8 mouse cellular contexts compared by ENCODE assay signal in the genomic region with DNA sequence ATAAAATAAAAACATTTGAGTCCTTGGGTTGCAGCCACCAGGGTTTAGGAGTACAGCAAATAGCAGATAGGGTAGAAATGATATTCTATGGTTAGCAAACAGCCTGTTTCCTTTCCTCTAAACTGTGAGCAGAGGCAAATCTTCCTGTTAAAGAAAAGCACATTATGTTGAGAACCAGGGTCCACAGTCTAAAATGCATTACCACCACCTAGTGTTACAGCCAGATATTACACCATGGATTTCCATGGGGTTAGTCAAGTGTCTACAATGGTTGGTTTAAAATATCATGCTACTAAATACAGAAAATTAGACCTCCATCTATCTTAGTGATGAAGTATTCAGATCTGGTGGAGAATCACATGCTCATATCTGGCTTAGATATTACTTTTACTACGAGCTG. TPM values are rescaled to one million over a fixed set of nuclear protein-coding genes. Genes with fewer than 3 reads are reported as not detected.
DNase-seq lines count a peak whose midpoint lies in the region; ATAC-seq lines count a peak whose summit lies in the region.

No protein-coding gene starts in this region.

- 54% methylated on average over 1 of the region's 1 CpGs for WGBS in embryonic facial prominence, embryonic 11.5 days
- WGBS in embryonic facial prominence, embryonic 10.5 days: 57% methylated on average over 1 of the region's 1 CpGs
- 51% methylated on average over 1 of the region's 1 CpGs for WGBS in forebrain, embryonic 15.5 days
- WGBS in kidney, embryonic 15.5 days: 68% methylated on average over 1 of the region's 1 CpGs

- DNase-seq in embryonic facial prominence, embryonic 11.5 days (ENCODE audit: low spot score): peak; percentile 81
- DNase-seq in embryonic facial prominence, embryonic 10.5 days (ENCODE audit: low spot score): no peak
- DNase-seq in urinary bladder, postnatal 25 days (ENCODE audit: low spot score): peak; percentile 12
- no peak for DNase-seq in urinary bladder, postnatal 36 days (ENCODE audit: low spot score in 2 of 2)
- DNase-seq in lung, postnatal 10 days: peak; percentile 72
- DNase-seq in thymus, postnatal 14 days: peak; percentile 44

- no peak overlapping the region for H3K4me3 ChIP-seq in embryonic facial prominence, embryonic 11.5 days (ENCODE audit: low read depth, low read length)
- no peak overlapping the region for H3K4me3 ChIP-seq in embryonic facial prominence, embryonic 10.5 days
- no peak overlapping the region for H3K4me3 ChIP-seq in forebrain, embryonic 15.5 days
- H3K4me3 ChIP-seq in kidney, embryonic 15.5 days (replicated peaks): no peak overlapping the region

- no peaks in the 10 kb centered on the region for H3K9me3 ChIP-seq in embryonic facial prominence, embryonic 11.5 days (replicated peaks; ENCODE audit: control insufficient read depth, low read length)
- H3K9me3 ChIP-seq in embryonic facial prominence, embryonic 10.5 days: no peaks in the 10 kb centered on the region
- no peaks in the 10 kb centered on the region for H3K9me3 ChIP-seq in forebrain, embryonic 15.5 days
- no peaks in the 10 kb centered on the region for H3K9me3 ChIP-seq in kidney, embryonic 15.5 days (replicated peaks)

- H3K9ac ChIP-seq in embryonic facial prominence, embryonic 11.5 days (replicated peaks; ENCODE audit: low read length): no peak overlapping the region
- H3K9ac ChIP-seq in forebrain, embryonic 15.5 days (replicated peaks): no peak overlapping the region
- no peak overlapping the region for H3K9ac ChIP-seq in kidney, embryonic 15.5 days

- H3K36me3 ChIP-seq in embryonic facial prominence, embryonic 11.5 days (replicated peaks; ENCODE audit: control insufficient read depth, insufficient read depth, low read depth, low read length): no peaks in the 10 kb centered on the region
- H3K36me3 ChIP-seq in embryonic facial prominence, embryonic 10.5 days (replicated peaks): peaks cover 22% of the 10 kb centered on the region
- H3K36me3 ChIP-seq in forebrain, embryonic 15.5 days: 0 out of 2 replicates have a peak, but pooled peaks cover 3% of the 10 kb centered on the region
- peaks cover 22% of the 10 kb centered on the region for H3K36me3 ChIP-seq in kidney, embryonic 15.5 days

- H3K27ac ChIP-seq in embryonic facial prominence, embryonic 11.5 days (replicated peaks; ENCODE audit: low read depth, low read length): no peak overlapping the region
- no peak overlapping the region for H3K27ac ChIP-seq in embryonic facial prominence, embryonic 10.5 days (replicated peaks)
- no peak overlapping the region for H3K27ac ChIP-seq in forebrain, embryonic 15.5 days (replicated peaks)
- H3K27ac ChIP-seq in kidney, embryonic 15.5 days: no peak overlapping the region

- H3K4me1 ChIP-seq in embryonic facial prominence, embryonic 11.5 days (ENCODE audit: control insufficient read depth, insufficient read depth, low read length): no peaks in the 10 kb centered on the region
- no peaks in the 10 kb centered on the region for H3K4me1 ChIP-seq in embryonic facial prominence, embryonic 10.5 days
- 0 out of 2 replicates have a peak, but pooled peaks cover 6% of the 10 kb centered on the region for H3K4me1 ChIP-seq in forebrain, embryonic 15.5 days
- no peaks in the 10 kb centered on the region for H3K4me1 ChIP-seq in kidney, embryonic 15.5 days

- no peak; the same call in 1 of the 2 replicates for ATAC-seq in embryonic facial prominence, embryonic 11.5 days (replicated peaks; ENCODE audit: insufficient number of reproducible peaks, low FRiP score, low TSS enrichment, low read depth)
- ATAC-seq in forebrain, embryonic 15.5 days (replicated peaks): peak; percentile 84
- ATAC-seq in kidney, embryonic 15.5 days (replicated peaks; ENCODE audit: low FRiP score): peak; percentile 83

- no peak overlapping the region for H3K4me2 ChIP-seq in embryonic facial prominence, embryonic 11.5 days (ENCODE audit: low read depth, low read length)
- H3K4me2 ChIP-seq in forebrain, embryonic 15.5 days (replicated peaks): no peak overlapping the region
- no peak overlapping the region for H3K4me2 ChIP-seq in kidney, embryonic 15.5 days

- H3K27me3 ChIP-seq in embryonic facial prominence, embryonic 11.5 days (ENCODE audit: control insufficient read depth, insufficient read depth, low read length): no peaks in the 10 kb centered on the region
- H3K27me3 ChIP-seq in embryonic facial prominence, embryonic 10.5 days (replicated peaks; ENCODE audit: low read depth, poor library complexity, severe bottlenecking): no peaks in the 10 kb centered on the region
- no peaks in the 10 kb centered on the region for H3K27me3 ChIP-seq in forebrain, embryonic 15.5 days
- H3K27me3 ChIP-seq in kidney, embryonic 15.5 days: no peaks in the 10 kb centered on the region

RNA-seq across cellular contexts. Expression of gene Mindy3, which starts 30.2 kb away (rescaled TPM):
- polyA plus RNA-seq in embryonic facial prominence, embryonic 11.5 days (2014; fragmentation: Nextera tagmentation; extraction: Ambion mirVana): 34.0 and 37.4 TPM in 2 replicates
- polyA plus RNA-seq in embryonic facial prominence, embryonic 10.5 days (2016; fragmentation: Nextera tagmentation; extraction: Ambion mirVana): 27.9 and 28.2 TPM in 2 replicates
- 41.2 and 45.0 TPM in 2 replicates for polyA plus RNA-seq in forebrain, embryonic 15.5 days (2015; fragmentation: Nextera tagmentation; extraction: Ambion mirVana)
- polyA plus RNA-seq in kidney, embryonic 15.5 days (2015; fragmentation: Nextera tagmentation; extraction: Ambion mirVana): 35.1 and 37.1 TPM in 2 replicates

Comparison
In these comparisons a context has a peak if more than half of its experiments do, and no peak if none do; other contexts are left out.
1. DNase-seq: peak in embryonic facial prominence, embryonic 11.5 days (single experiment), urinary bladder, postnatal 25 days (single experiment), lung, postnatal 10 days (single experiment) and thymus, postnatal 14 days (single experiment); none in embryonic facial prominence, embryonic 10.5 days (single experiment) and urinary bladder, postnatal 36 days (0 of 2).